Mouse (Mus musculus): ENCODE measurements at regions not wholly inside any gene's neighbourhood (a gene's known extent, or its start where the extent isn't known, plus 50 kb on each side); places are given as distances from the start of the nearest gene placed in this dataset.
A peak's percentile ranks its signal among the peaks of the same experiment; 100 is the strongest.

- peak; percentile 57 for ATAC-seq (ENCODE audit: low FRiP score, low read depth)
- Histone ChIP-seq H3K9me3 (no peaks in the 10 kb centered on the region), H3K4me1 (replicated peaks) (peaks cover 20% of the 10 kb centered on the region), H3K9ac (no peak overlapping the region), H3K4me2 (peak overlapping the region; percentile 35; the same call in 1 of the 2 replicates), H3K36me3 (no peaks in the 10 kb centered on the region), H3K4me3 (no peak overlapping the region), H3K27me3 (no peaks in the 10 kb centered on the region), H3K27ac (replicated peaks) (peak overlapping the region; percentile 31; the same call in 1 of the 2 replicates)
- 34% methylated on average over 9 of the region's 9 CpGs for WGBS
These were observed 147.4 kb upstream of the C9orf72 start for GRCm38 (mm10) chr4:35373213-35373860.

GRCm38 (mm10) chr4:35372528-35373212 is 146.7 kb upstream of the C9orf72 start:
- 27% methylated on average over 8 of the region's 8 CpGs for WGBS
- Histone ChIP-seq H3K27ac (replicated peaks) (peak overlapping the region; percentile 31; the same call in 1 of the 2 replicates), H3K4me2 (peak overlapping the region; percentile 35; the same call in 1 of the 2 replicates), H3K4me3 (no peak overlapping the region), H3K4me1 (replicated peaks) (peaks cover 20% of the 10 kb centered on the region), H3K36me3 (no peaks in the 10 kb centered on the region), H3K9me3 (no peaks in the 10 kb centered on the region), H3K9ac (no peak overlapping the region), H3K27me3 (no peaks in the 10 kb centered on the region)
- peak; percentile 88 for ATAC-seq (ENCODE audit: low FRiP score, low read depth)

- H3K27ac ChIP-seq (replicated peaks): no peak overlapping the region
- H3K36me3 ChIP-seq: no peaks in the 10 kb centered on the region
- no peaks in the 10 kb centered on the region for H3K4me1 ChIP-seq (replicated peaks)
- ATAC-seq (ENCODE audit: low FRiP score, low read depth): no peak
- no peaks in the 10 kb centered on the region for H3K9me3 ChIP-seq
- H3K27me3 ChIP-seq: no peaks in the 10 kb centered on the region
- H3K4me3 ChIP-seq: no peak overlapping the region
- no peak overlapping the region for H3K9ac ChIP-seq
- WGBS: 74% methylated on average over 7 of the region's 7 CpGs
- H3K4me2 ChIP-seq: no peak overlapping the region
These were observed 138.2 kb upstream of the C9orf72 start for GRCm38 (mm10) chr4:35364161-35364560.

- Histone ChIP-seq H3K27ac (replicated peaks) (no peak overlapping the region), H3K9me3 (no peaks in the 10 kb centered on the region), H3K27me3 (no peaks in the 10 kb centered on the region), H3K9ac (no peak overlapping the region), H3K4me2 (no peak overlapping the region), H3K4me1 (replicated peaks) (no peaks in the 10 kb centered on the region), H3K4me3 (no peak overlapping the region), H3K36me3 (no peaks in the 10 kb centered on the region)
- no peak for ATAC-seq (ENCODE audit: low FRiP score, low read depth)
- WGBS: 78% methylated on average over 3 of the region's 3 CpGs
These were observed 136.2 kb upstream of the C9orf72 start for GRCm38 (mm10) chr4:35362176-35362575.

GRCm38 (mm10) chr4:35359376-35359775 is 133.4 kb upstream of the C9orf72 start:
- Histone ChIP-seq H3K9ac (no peak overlapping the region), H3K27ac (replicated peaks) (no peak overlapping the region), H3K4me3 (no peak overlapping the region), H3K36me3 (no peaks in the 10 kb centered on the region), H3K27me3 (no peaks in the 10 kb centered on the region), H3K4me2 (no peak overlapping the region), H3K9me3 (no peaks in the 10 kb centered on the region), H3K4me1 (replicated peaks) (no peaks in the 10 kb centered on the region)
- WGBS: 79% methylated on average over 3 of the region's 3 CpGs
- no peak for ATAC-seq (ENCODE audit: low FRiP score, low read depth)

- Histone ChIP-seq H3K4me3 (no peak overlapping the region), H3K27ac (replicated peaks) (0 out of 2 replicates have a peak overlapping the region, but pooled peaks have one; percentile 1), H3K4me1 (replicated peaks) (no peaks in the 10 kb centered on the region), H3K27me3 (no peaks in the 10 kb centered on the region), H3K4me2 (no peak overlapping the region), H3K9me3 (no peaks in the 10 kb centered on the region), H3K36me3 (no peaks in the 10 kb centered on the region), H3K9ac (no peak overlapping the region)
- 55% methylated on average over 12 of the region's 12 CpGs for WGBS
- ATAC-seq (ENCODE audit: low FRiP score, low read depth): no peak
These were observed 131.1 kb upstream of the C9orf72 start for GRCm38 (mm10) chr4:35356904-35357563.

- WGBS: 84% methylated on average over 6 of the region's 6 CpGs
- no peaks in the 10 kb centered on the region for H3K36me3 ChIP-seq
- H3K27ac ChIP-seq (replicated peaks): no peak overlapping the region
- no peaks in the 10 kb centered on the region for H3K9me3 ChIP-seq
- no peak for ATAC-seq (ENCODE audit: low FRiP score, low read depth)
- no peak overlapping the region for H3K4me3 ChIP-seq
- no peaks in the 10 kb centered on the region for H3K4me1 ChIP-seq (replicated peaks)
- H3K27me3 ChIP-seq: no peaks in the 10 kb centered on the region
- H3K9ac ChIP-seq: no peak overlapping the region
- no peak overlapping the region for H3K4me2 ChIP-seq
These were observed 130.1 kb upstream of the C9orf72 start for GRCm38 (mm10) chr4:35356051-35356450.

GRCm38 (mm10) chr4:35354046-35354445 is 128.1 kb upstream of the C9orf72 start:
- no peaks in the 10 kb centered on the region for H3K9me3 ChIP-seq
- 0 out of 2 replicates have a peak, but pooled peaks have one; percentile 34 for ATAC-seq (ENCODE audit: low FRiP score, low read depth)
- H3K36me3 ChIP-seq: no peaks in the 10 kb centered on the region
- WGBS: 54% methylated on average over 14 of the region's 14 CpGs
- H3K9ac ChIP-seq: no peak overlapping the region
- H3K4me2 ChIP-seq: no peak overlapping the region
- no peak overlapping the region for H3K27ac ChIP-seq (replicated peaks)
- H3K4me3 ChIP-seq: no peak overlapping the region
- no peaks in the 10 kb centered on the region for H3K27me3 ChIP-seq
- no peaks in the 10 kb centered on the region for H3K4me1 ChIP-seq (replicated peaks)

- 79% methylated on average over 1 of the region's 1 CpGs for WGBS
- Histone ChIP-seq H3K9ac (no peak overlapping the region), H3K9me3 (no peaks in the 10 kb centered on the region), H3K4me1 (replicated peaks) (no peaks in the 10 kb centered on the region), H3K4me2 (no peak overlapping the region), H3K27me3 (no peaks in the 10 kb centered on the region), H3K4me3 (no peak overlapping the region), H3K27ac (replicated peaks) (no peak overlapping the region), H3K36me3 (no peaks in the 10 kb centered on the region)
- ATAC-seq (ENCODE audit: low FRiP score, low read depth): no peak
These were observed 126.6 kb upstream of the C9orf72 start for GRCm38 (mm10) chr4:35352606-35353005.

GRCm38 (mm10) chr4:35350465-35350864 is 124.5 kb upstream of the C9orf72 start:
- 82% methylated on average over 3 of the region's 3 CpGs for WGBS
- Histone ChIP-seq H3K4me1 (replicated peaks) (no peaks in the 10 kb centered on the region), H3K27ac (replicated peaks) (no peak overlapping the region), H3K27me3 (no peaks in the 10 kb centered on the region), H3K9ac (no peak overlapping the region), H3K36me3 (no peaks in the 10 kb centered on the region), H3K9me3 (no peaks in the 10 kb centered on the region), H3K4me3 (no peak overlapping the region), H3K4me2 (no peak overlapping the region)
- ATAC-seq (ENCODE audit: low FRiP score, low read depth): no peak

GRCm38 (mm10) chr4:35347609-35348008 is 121.6 kb upstream of the C9orf72 start:
- ATAC-seq (ENCODE audit: low FRiP score, low read depth): no peak
- no peaks in the 10 kb centered on the region for H3K4me1 ChIP-seq (replicated peaks)
- H3K27ac ChIP-seq (replicated peaks): no peak overlapping the region
- WGBS: 93% methylated on average over 3 of the region's 3 CpGs
- no peak overlapping the region for H3K4me2 ChIP-seq
- H3K36me3 ChIP-seq: no peaks in the 10 kb centered on the region
- H3K27me3 ChIP-seq: no peaks in the 10 kb centered on the region
- no peaks in the 10 kb centered on the region for H3K9me3 ChIP-seq
- H3K4me3 ChIP-seq: no peak overlapping the region
- no peak overlapping the region for H3K9ac ChIP-seq

- Histone ChIP-seq H3K4me1 (replicated peaks) (no peaks in the 10 kb centered on the region), H3K9me3 (no peaks in the 10 kb centered on the region), H3K27ac (replicated peaks) (no peak overlapping the region), H3K36me3 (no peaks in the 10 kb centered on the region), H3K9ac (no peak overlapping the region), H3K4me3 (no peak overlapping the region), H3K4me2 (no peak overlapping the region), H3K27me3 (no peaks in the 10 kb centered on the region)
- 85% methylated on average over 1 of the region's 1 CpGs for WGBS
- ATAC-seq (ENCODE audit: low FRiP score, low read depth): no peak
These were observed 117.8 kb upstream of the C9orf72 start for GRCm38 (mm10) chr4:35343751-35344150.

Data from hindbrain, embryonic 15.5 days (tissue).